Mouse (Mus musculus): Measurements from ENCODE around the gene Sde2. TPM values are rescaled to one million over a fixed set of nuclear protein-coding genes. Genes with fewer than 3 reads are reported as not detected.

The Sde2 gene
- polyA plus RNA-seq (2016; fragmentation: Nextera tagmentation; extraction: Ambion mirVana): 32.3 and 39.8 TPM in 2 replicates

- Histone ChIP-seq H3K27me3 (ENCODE audit: insufficient read depth, poor library complexity, severe bottlenecking) (no peaks in the 10 kb centered on the region), H3K4me1 (peaks cover 38% of the 10 kb centered on the region), H3K9me3 (no peaks in the 10 kb centered on the region), H3K4me3 (peak within 1 kb of the TSS; percentile 86), H3K36me3 (peaks cover 9% of the 10 kb centered on the region), H3K27ac (peak within 1 kb of the TSS; percentile 93)
- DNase-seq (ENCODE audit: low spot score): peak; percentile 100
- under 1% methylated on average over 77 of the region's 77 CpGs for WGBS
Observed at GRCm38 (mm10) chr1:180850316-180851270, at the start of gene Sde2. Sde2 (plus strand) TSS chr1:180851127.

- H3K9me3 ChIP-seq: 0 out of 2 replicates have a peak, but pooled peaks cover 4% of the 10 kb centered on the region
- DNase-seq (ENCODE audit: low spot score): no peak
- no peaks in the 10 kb centered on the region for H3K27me3 ChIP-seq (ENCODE audit: insufficient read depth, poor library complexity, severe bottlenecking)
- no peaks in the 10 kb centered on the region for H3K4me1 ChIP-seq
- H3K27ac ChIP-seq: no peak overlapping the region
- peaks cover 61% of the 10 kb centered on the region for H3K36me3 ChIP-seq
- 71% methylated on average over 3 of the region's 3 CpGs for WGBS
- no peak overlapping the region for H3K4me3 ChIP-seq
Observed at GRCm38 (mm10) chr1:180801466-180801994, 49.4 kb upstream of the Sde2 start.

GRCm38 (mm10) chr1:180803881-180804280 lies 47.0 kb upstream of the Sde2 start:
- Histone ChIP-seq H3K9me3 (no peaks in the 10 kb centered on the region), H3K36me3 (peaks cover 84% of the 10 kb centered on the region), H3K4me3 (no peak overlapping the region), H3K4me1 (no peaks in the 10 kb centered on the region), H3K27me3 (ENCODE audit: insufficient read depth, poor library complexity, severe bottlenecking) (no peaks in the 10 kb centered on the region), H3K27ac (no peak overlapping the region)
- 89% methylated on average over 6 of the region's 6 CpGs for WGBS
- no peak for DNase-seq (ENCODE audit: low spot score)

- WGBS: 92% methylated on average over 5 of the region's 5 CpGs
Observed at GRCm38 (mm10) chr1:180808831-180809230, 42.1 kb upstream of the Sde2 start.

GRCm38 (mm10) chr1:180810976-180811375 lies 40.0 kb upstream of the Sde2 start:
- no peaks in the 10 kb centered on the region for H3K27me3 ChIP-seq (ENCODE audit: insufficient read depth, poor library complexity, severe bottlenecking)
- peaks cover 47% of the 10 kb centered on the region for H3K36me3 ChIP-seq
- no peaks in the 10 kb centered on the region for H3K9me3 ChIP-seq
- H3K27ac ChIP-seq: no peak overlapping the region
- peak overlapping the region; percentile 95 for H3K4me3 ChIP-seq
- H3K4me1 ChIP-seq: peaks cover 20% of the 10 kb centered on the region
- DNase-seq (ENCODE audit: low spot score): no peak
- 76% methylated on average over 7 of the region's 7 CpGs for WGBS

More at GRCm38 (mm10) chr1:180808831-180809230, 42.1 kb upstream of the Sde2 start:
- 0 out of 2 replicates have a peak, but pooled peaks cover 4% of the 10 kb centered on the region for H3K4me1 ChIP-seq
- no peaks in the 10 kb centered on the region for H3K9me3 ChIP-seq
- no peak overlapping the region for H3K27ac ChIP-seq
- H3K27me3 ChIP-seq (ENCODE audit: insufficient read depth, poor library complexity, severe bottlenecking): no peaks in the 10 kb centered on the region
- H3K36me3 ChIP-seq: peaks cover 68% of the 10 kb centered on the region
- no peak overlapping the region for H3K4me3 ChIP-seq
- no peak for DNase-seq (ENCODE audit: low spot score)

- no peaks in the 10 kb centered on the region for H3K9me3 ChIP-seq
- peak overlapping the region; percentile 99 for H3K27ac ChIP-seq
- H3K4me3 ChIP-seq: peak overlapping the region; percentile 95
- H3K4me1 ChIP-seq: peaks cover 20% of the 10 kb centered on the region
- no peak for DNase-seq (ENCODE audit: low spot score)
- WGBS: 7% methylated on average over 27 of the region's 27 CpGs
- peaks cover 39% of the 10 kb centered on the region for H3K36me3 ChIP-seq
- H3K27me3 ChIP-seq (ENCODE audit: insufficient read depth, poor library complexity, severe bottlenecking): no peaks in the 10 kb centered on the region
Observed at GRCm38 (mm10) chr1:180811596-180812462, 39.1 kb upstream of the Sde2 start.

GRCm38 (mm10) chr1:180812463-180813408 lies 38.2 kb upstream of the Sde2 start:
- peak overlapping the region; percentile 99 for H3K27ac ChIP-seq
- no peaks in the 10 kb centered on the region for H3K9me3 ChIP-seq
- peak; percentile 81 for DNase-seq (ENCODE audit: low spot score)
- peaks cover 22% of the 10 kb centered on the region for H3K4me1 ChIP-seq
- no peaks in the 10 kb centered on the region for H3K27me3 ChIP-seq (ENCODE audit: insufficient read depth, poor library complexity, severe bottlenecking)
- peaks cover 31% of the 10 kb centered on the region for H3K36me3 ChIP-seq
- under 1% methylated on average over 71 of the region's 71 CpGs for WGBS
- peak overlapping the region; percentile 95 for H3K4me3 ChIP-seq

- H3K4me1 ChIP-seq: peaks cover 29% of the 10 kb centered on the region
- H3K27ac ChIP-seq: peak overlapping the region; percentile 99
- WGBS: under 1% methylated on average over 57 of the region's 65 CpGs
- peaks cover 25% of the 10 kb centered on the region for H3K36me3 ChIP-seq
- no peaks in the 10 kb centered on the region for H3K27me3 ChIP-seq (ENCODE audit: insufficient read depth, poor library complexity, severe bottlenecking)
- peak overlapping the region; percentile 95 for H3K4me3 ChIP-seq
- no peaks in the 10 kb centered on the region for H3K9me3 ChIP-seq
- peak; percentile 98 for DNase-seq (ENCODE audit: low spot score)
Observed at GRCm38 (mm10) chr1:180813409-180813884, 37.5 kb upstream of the Sde2 start.

GRCm38 (mm10) chr1:180813885-180814740 lies 36.8 kb upstream of the Sde2 start, which contains the start of gene H3f3a:
H3f3a (minus strand) TSS chr1:180813943.
- Histone ChIP-seq H3K27ac (peak within 1 kb of the TSS; percentile 99), H3K9me3 (no peaks in the 10 kb centered on the region), H3K36me3 (peaks cover 18% of the 10 kb centered on the region), H3K27me3 (ENCODE audit: insufficient read depth, poor library complexity, severe bottlenecking) (no peaks in the 10 kb centered on the region), H3K4me1 (peaks cover 29% of the 10 kb centered on the region), H3K4me3 (peak within 1 kb of the TSS; percentile 95)
- 2% methylated on average over 58 of the region's 69 CpGs for WGBS
- peak; percentile 90 for DNase-seq (ENCODE audit: low spot score)

- H3K27ac ChIP-seq: 0 out of 2 replicates have a peak overlapping the region, but pooled peaks have one; percentile 4
- WGBS: 66% methylated on average over 12 of the region's 12 CpGs
- no peaks in the 10 kb centered on the region for H3K9me3 ChIP-seq
- H3K4me3 ChIP-seq: no peak overlapping the region
- H3K27me3 ChIP-seq (ENCODE audit: insufficient read depth, poor library complexity, severe bottlenecking): no peaks in the 10 kb centered on the region
- H3K36me3 ChIP-seq: peaks cover 5% of the 10 kb centered on the region
- DNase-seq (ENCODE audit: low spot score): no peak
- H3K4me1 ChIP-seq: peaks cover 27% of the 10 kb centered on the region
Observed at GRCm38 (mm10) chr1:180815371-180816024, 35.4 kb upstream of the Sde2 start.

All from heart, embryonic 10.5 days (tissue).